In genomic region chr14:79389438-79390264, GRCm38 (mm10) we compare ENCODE assay signal across 8 mouse cellular contexts. TPM values are rescaled to one million over a fixed set of nuclear protein-coding genes. Genes with fewer than 3 reads are reported as not detected.
A peak's percentile ranks its signal among the peaks of the same experiment; 100 is the strongest.
DNase-seq lines count a peak whose midpoint lies in the region; ATAC-seq and TF ChIP-seq lines count a peak whose summit lies in the region.

No protein-coding gene starts in this region.

- no peak for ATAC-seq in G1E (ENCODE audit: extremely low read depth, insufficient number of reproducible peaks, low FRiP score, poor library complexity, severe bottlenecking)
- ATAC-seq in kidney, embryonic 15.5 days (replicated peaks; ENCODE audit: low FRiP score): peak; percentile 19; the same call in 1 of the 2 replicates

- WGBS in kidney, embryonic 15.5 days: under 1% methylated on average over 16 of the region's 16 CpGs

- H3K4me3 ChIP-seq in G1E (ENCODE audit: low read depth, low read length): peak overlapping the region; percentile 84
- H3K4me3 ChIP-seq in kidney, embryonic 15.5 days (replicated peaks): peak overlapping the region; percentile 90

- DNase-seq in A20 (ENCODE audit: low read depth, low spot score): peak; percentile 64
- no peak for DNase-seq in G1E (ENCODE audit: low spot score)
- DNase-seq in embryo, embryonic 11.5 days (ENCODE audit: low read depth, low spot score): peak; percentile 5
- DNase-seq in heart, adult 8-10 months (ENCODE audit: low spot score): peak; percentile 47
- peak; percentile 24 for DNase-seq in lung, postnatal 25 days (ENCODE audit: low spot score)
- DNase-seq in testis, postnatal 14 days (ENCODE audit: low spot score): peak; percentile 59
- no peak for DNase-seq in left cerebral cortex, postnatal 10 days (ENCODE audit: extremely low spot score in 1 of 2, low spot score in 2 of 2)

- peaks cover 33% of the 10 kb centered on the region for H3K36me3 ChIP-seq in G1E (replicated peaks)
- peaks cover 17% of the 10 kb centered on the region for H3K36me3 ChIP-seq in kidney, embryonic 15.5 days

- peak overlapping the region; percentile 99 for H3K27ac ChIP-seq in kidney, embryonic 15.5 days

- intact Hi-C loops in left cerebral cortex, postnatal 10 days (cut with DNase I): loop anchor here (5.0 kb wide), 1 partner anchor 78 kb away; no protein-coding TSS in a partner anchor

- H3K9me3 ChIP-seq in G1E (replicated peaks): no peaks in the 10 kb centered on the region
- H3K9me3 ChIP-seq in kidney, embryonic 15.5 days (replicated peaks): no peaks in the 10 kb centered on the region

- no peaks in the 10 kb centered on the region for H3K27me3 ChIP-seq in G1E (ENCODE audit: insufficient read depth, low read length)
- no peaks in the 10 kb centered on the region for H3K27me3 ChIP-seq in kidney, embryonic 15.5 days

- TF ChIP-seq CTCF in G1E (IDR thresholded peaks at IDR 0.05; ENCODE audit: low read depth, low read length): no peak

- H3K4me1 ChIP-seq in G1E (ENCODE audit: insufficient read depth, low read depth, low read length): peaks cover 47% of the 10 kb centered on the region
- peaks cover 9% of the 10 kb centered on the region for H3K4me1 ChIP-seq in kidney, embryonic 15.5 days

- H3K4me2 ChIP-seq in kidney, embryonic 15.5 days: peak overlapping the region; percentile 76

- peak overlapping the region; percentile 93 for H3K9ac ChIP-seq in kidney, embryonic 15.5 days

RNA-seq across cellular contexts. Expression of gene Naa16, which starts 0.9 kb away (rescaled TPM):
- total RNA-seq in G1E (2014; fragmentation: Nextera tagmentation) (62.5 and 72.7 TPM in 2 replicates), G1E (2017) (26.2 and 29.6 TPM in 2 replicates)
- 23.8 and 34.4 TPM in 2 replicates for polyA plus RNA-seq in G1E (2012)
- total RNA-seq in heart, adult 8-10 months (2022): 10 to 100 TPM in 1 of 4 experiments, 1 to 10 TPM in 3; 6.5 to 12.0 (median 6.9) TPM
- polyA plus RNA-seq in kidney, embryonic 15.5 days (2015; fragmentation: Nextera tagmentation; extraction: Ambion mirVana): 46.1 and 46.8 TPM in 2 replicates
- 10 to 100 TPM; 10.7 to 11.2 TPM for total RNA-seq in left cerebral cortex, postnatal 10 days (2021)

RNA-seq across cellular contexts. Expression of gene Mtrf1, which starts 7.9 kb away (rescaled TPM):
- 18.4 and 19.8 TPM in 2 replicates for total RNA-seq in G1E (2014; fragmentation: Nextera tagmentation)
- total RNA-seq in G1E (2017): 22.1 and 24.9 TPM in 2 replicates
- 0.41 and 0.50 TPM in 2 replicates for polyA plus RNA-seq in G1E (2012)
- 1 to 10 TPM; 7.3 to 9.3 (median 8.6) TPM for total RNA-seq in heart, adult 8-10 months (2022)
- 10.5 and 11.3 TPM in 2 replicates for polyA plus RNA-seq in kidney, embryonic 15.5 days (2015; fragmentation: Nextera tagmentation; extraction: Ambion mirVana)
- 1 to 10 TPM; 5.0 to 6.1 TPM for total RNA-seq in left cerebral cortex, postnatal 10 days (2021)

RNA-seq across cellular contexts. Expression of gene Kbtbd7, which starts 36.7 kb away (rescaled TPM):
- total RNA-seq in G1E (2014; fragmentation: Nextera tagmentation): 24.7 and 24.9 TPM in 2 replicates
- total RNA-seq in G1E (2017): 14.5 and 17.6 TPM in 2 replicates
- 3.7 and 4.3 TPM in 2 replicates for polyA plus RNA-seq in G1E (2012)
- 10 to 100 TPM in 2 of 4 experiments, 1 to 10 TPM in 2; 8.2 to 10.1 (median 9.6) TPM for total RNA-seq in heart, adult 8-10 months (2022)
- 11.5 and 11.8 TPM in 2 replicates for polyA plus RNA-seq in kidney, embryonic 15.5 days (2015; fragmentation: Nextera tagmentation; extraction: Ambion mirVana)
- 10 to 100 TPM; 39.9 to 40.5 TPM for total RNA-seq in left cerebral cortex, postnatal 10 days (2021)

Comparison
In these comparisons a context has a peak if more than half of its experiments do, and no peak if none do; other contexts are left out.
1. DNase-seq: peak in A20 (single experiment), embryo, embryonic 11.5 days (single experiment), heart, adult 8-10 months (single experiment), lung, postnatal 25 days (single experiment) and testis, postnatal 14 days (single experiment); none in G1E (single experiment) and left cerebral cortex, postnatal 10 days (0 of 2).